Mouse (Mus musculus): ENCODE data around the gene Kcnk6.

Kcnk6 gene

DNA sequence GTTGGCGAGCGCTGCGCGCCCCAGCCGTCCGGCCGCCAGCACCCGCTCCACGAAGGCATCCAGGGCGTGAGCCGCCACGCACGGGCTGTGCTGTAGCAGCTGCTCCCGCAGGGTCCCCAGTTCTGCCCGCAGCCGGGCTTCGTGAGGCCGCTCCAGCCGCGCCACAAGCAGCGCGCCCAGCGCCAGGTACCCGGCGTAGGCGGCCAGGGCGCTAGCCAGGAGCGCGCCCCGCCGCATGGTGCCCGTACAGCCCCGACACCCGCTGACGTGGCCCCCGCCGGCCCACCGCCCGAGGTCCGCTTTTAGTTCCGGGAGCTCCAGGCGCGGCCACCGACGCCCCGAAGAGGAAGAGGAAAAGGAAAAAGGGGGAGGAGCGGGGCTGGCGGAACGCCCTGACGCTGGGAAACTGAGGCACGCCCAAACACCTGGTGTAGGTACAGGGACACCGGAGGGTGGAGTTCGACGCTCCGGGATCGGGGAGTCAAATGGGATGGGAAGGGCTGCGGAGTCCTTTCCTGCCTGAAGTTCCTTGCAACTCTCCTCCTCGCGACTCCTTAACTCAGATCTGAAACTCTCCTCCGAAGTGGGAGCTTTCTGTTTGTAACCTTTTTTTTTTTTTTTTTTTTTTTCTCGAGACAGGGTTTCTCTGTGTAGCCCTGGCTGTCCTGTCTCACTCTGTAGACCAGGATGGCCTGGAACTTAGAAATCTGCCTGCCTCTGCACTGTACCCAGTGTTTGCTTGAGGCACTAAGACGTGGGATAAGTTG lies at the start of gene Kcnk6:
TSS of gene Kcnk6 (minus strand) at position 269 of the 767 bp plus-strand sequence.
- no peak for DNase-seq (ENCODE audit: low read depth, low spot score)

GRCm38 (mm10) chr7:29281201-29282073 lies 49.1 kb upstream of the Kcnk6 start, which contains the start of gene Spint2:
Gene Spint2 (minus strand): TSS chr7:29281912.
- no peak for DNase-seq (ENCODE audit: low read depth, low spot score)

- DNase-seq (ENCODE audit: low read depth, low spot score): no peak
These were observed 48.5 kb upstream of the Kcnk6 start for GRCm38 (mm10) chr7:29280801-29281200.

GRCm38 (mm10) chr7:29279924-29280323 lies 47.6 kb upstream of the Kcnk6 start:
- DNase-seq (ENCODE audit: low read depth, low spot score): no peak

- no peak for DNase-seq (ENCODE audit: low read depth, low spot score)
These were observed 46.9 kb upstream of the Kcnk6 start for GRCm38 (mm10) chr7:29279261-29279660.

GRCm38 (mm10) chr7:29277510-29277909 lies 45.2 kb upstream of the Kcnk6 start:
- no peak for DNase-seq (ENCODE audit: low read depth, low spot score)

GRCm38 (mm10) chr7:29276715-29277114 lies 44.4 kb upstream of the Kcnk6 start:
- no peak for DNase-seq (ENCODE audit: low read depth, low spot score)

DNA sequence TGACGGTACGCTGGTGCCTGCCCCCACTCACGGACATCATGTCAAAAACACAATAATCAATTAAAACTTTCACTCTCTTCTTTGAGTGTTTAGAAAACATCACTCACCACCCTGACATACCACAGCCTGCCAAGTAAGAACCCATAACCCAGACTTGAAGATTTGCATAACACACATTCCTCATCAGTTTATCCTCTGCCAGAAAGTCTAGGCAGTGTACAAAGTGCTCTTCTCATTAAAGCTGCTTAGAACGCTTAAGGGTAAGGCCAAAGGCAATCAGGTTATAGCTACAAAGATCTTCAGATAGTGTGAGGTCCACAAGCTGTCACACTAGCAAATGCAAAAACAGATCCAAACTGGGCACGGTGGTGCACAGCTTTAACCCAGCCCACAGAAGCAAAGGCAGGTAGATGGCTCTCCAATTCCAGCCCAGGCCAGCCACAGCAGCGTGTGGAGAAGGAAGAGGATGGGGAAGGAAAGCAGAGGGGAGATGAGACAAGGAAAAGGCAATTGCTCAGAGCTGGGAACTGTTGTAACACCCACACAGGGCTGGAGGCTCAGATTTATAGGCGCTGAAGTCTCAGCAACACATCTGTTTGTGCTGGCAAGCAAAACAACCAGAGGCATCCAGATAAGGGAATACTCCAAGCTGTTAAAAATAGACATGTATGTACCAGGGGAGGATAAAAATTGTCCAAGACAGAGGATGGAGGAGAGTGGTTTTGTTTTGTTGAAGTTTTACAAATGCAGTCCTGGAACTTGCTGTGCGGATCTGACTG lies 39.6 kb upstream of the Kcnk6 start:
- DNase-seq (ENCODE audit: low read depth, low spot score): no peak

DNA sequence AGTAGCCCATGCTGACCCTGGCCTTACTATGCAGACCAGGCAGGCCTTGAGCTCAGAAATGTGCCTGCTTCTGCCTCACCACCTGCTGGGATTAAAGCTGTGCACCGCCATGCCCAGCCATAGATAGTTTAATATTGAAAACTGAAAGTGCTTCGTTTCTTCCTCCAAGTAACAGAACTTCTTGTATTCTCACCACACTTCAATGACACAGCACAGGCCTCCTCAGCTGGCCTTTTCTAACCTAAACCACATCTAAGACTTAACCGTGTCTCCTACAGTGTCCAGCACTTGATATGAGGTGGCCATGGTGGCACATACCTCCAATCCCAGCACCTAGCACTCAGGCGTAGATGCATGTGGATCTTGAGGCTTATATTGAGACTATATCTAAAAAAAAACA lies 38.1 kb upstream of the Kcnk6 start:
- no peak for DNase-seq (ENCODE audit: low read depth, low spot score)

GRCm38 (mm10) chr7:29266931-29267330 lies 34.6 kb upstream of the Kcnk6 start:
- DNase-seq (ENCODE audit: low read depth, low spot score): no peak

DNA sequence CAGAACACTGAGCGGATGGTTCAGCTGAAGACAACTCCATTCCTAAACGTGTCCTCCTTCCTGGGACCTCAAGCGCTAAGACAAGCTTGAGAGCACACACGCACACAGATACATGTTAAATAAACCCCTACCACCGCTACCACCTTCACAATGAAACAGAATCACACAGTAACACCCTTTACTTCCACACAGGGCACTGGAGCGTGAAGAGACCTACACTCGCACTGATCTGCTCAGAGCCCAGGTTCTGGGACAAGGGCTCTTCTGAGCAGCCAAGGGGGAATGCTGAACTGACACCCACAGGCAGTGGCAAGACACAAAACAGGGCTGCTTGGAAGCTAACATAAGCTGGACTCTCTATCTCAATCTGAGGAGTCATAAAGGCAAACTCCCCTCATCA lies 33.3 kb upstream of the Kcnk6 start:
- no peak for DNase-seq (ENCODE audit: low read depth, low spot score)

DNA sequence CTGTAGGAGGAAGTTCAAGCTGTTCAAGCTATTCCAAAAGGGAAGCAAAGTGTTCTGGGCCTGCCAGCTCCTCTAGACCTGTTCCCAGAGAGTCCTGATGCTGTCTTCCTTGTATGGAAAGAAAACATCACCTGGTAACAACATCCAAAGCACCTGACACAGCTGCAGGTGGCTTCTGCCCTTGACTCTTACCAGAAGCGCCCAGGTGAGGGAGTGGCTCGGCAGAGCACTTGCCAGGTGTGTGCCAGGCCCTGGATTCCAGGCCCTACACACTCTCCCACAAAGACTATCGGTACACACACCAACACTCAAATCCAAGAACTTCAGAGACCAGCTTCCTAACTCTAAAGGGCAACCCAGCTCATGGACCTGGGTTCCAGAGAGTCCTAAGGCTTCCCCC lies 31.5 kb upstream of the Kcnk6 start:
- no peak for DNase-seq (ENCODE audit: low read depth, low spot score)

DNA sequence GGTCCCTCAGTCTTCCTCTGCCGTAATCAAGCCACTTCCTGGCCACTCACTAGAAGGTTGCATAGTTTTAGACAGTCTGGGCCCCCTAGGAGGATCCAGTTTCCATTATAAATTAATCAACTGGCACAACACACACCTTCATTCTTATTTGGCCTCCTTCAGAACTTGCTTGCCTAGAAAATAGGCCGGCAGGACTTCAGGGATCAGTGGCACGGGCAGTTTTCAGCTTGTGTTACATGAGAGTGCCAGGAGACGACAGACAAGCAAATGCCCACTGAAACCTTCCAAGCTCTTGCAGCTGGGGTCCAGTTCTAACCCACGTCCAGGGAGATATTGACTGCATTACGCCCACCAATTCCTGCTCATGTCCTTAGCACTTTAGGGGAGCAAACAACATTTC lies 29.8 kb upstream of the Kcnk6 start:
- no peak for DNase-seq (ENCODE audit: low read depth, low spot score)

- DNase-seq (ENCODE audit: low read depth, low spot score): no peak
These were observed 27.7 kb upstream of the Kcnk6 start for GRCm38 (mm10) chr7:29259781-29260730.

GRCm38 (mm10) chr7:29257368-29257767 lies 25.1 kb upstream of the Kcnk6 start:
- DNase-seq (ENCODE audit: low read depth, low spot score): no peak

- no peak for DNase-seq (ENCODE audit: low read depth, low spot score)
These were observed 23.6 kb upstream of the Kcnk6 start for GRCm38 (mm10) chr7:29255875-29256274.

- no peak for DNase-seq (ENCODE audit: low read depth, low spot score)
These were observed 21.5 kb upstream of the Kcnk6 start for GRCm38 (mm10) chr7:29253842-29254241.

DNA sequence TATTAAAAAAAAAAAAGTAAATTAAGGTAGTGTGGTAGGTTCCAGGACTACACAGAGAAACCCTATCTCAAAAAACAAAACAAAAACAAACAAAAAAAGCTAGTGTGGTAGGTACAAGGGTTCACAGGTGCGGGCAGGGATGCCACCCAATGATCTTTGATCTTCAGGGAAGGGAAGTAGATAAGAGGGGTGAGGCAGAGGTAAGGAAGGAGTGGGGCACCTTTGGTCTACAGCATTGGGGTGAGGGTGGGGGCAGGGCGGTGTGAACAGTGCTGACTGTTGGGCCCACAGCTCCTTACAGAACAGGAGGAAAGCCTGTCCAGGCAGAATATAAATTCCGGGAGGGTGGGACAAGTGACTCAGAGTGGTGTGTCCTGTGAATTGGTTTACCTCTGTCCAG lies 18.9 kb upstream of the Kcnk6 start:
- DNase-seq (ENCODE audit: low read depth, low spot score): no peak

- DNase-seq (ENCODE audit: low read depth, low spot score): no peak
These were observed 16.0 kb upstream of the Kcnk6 start, which contains the start of gene 2200002D01Rik for GRCm38 (mm10) chr7:29248261-29248841. Gene 2200002D01Rik (minus strand): TSS chr7:29248466.

- no peak for DNase-seq (ENCODE audit: low read depth, low spot score)
These were observed 15.4 kb upstream of the Kcnk6 start for GRCm38 (mm10) chr7:29247706-29248105.
